In the genomic region with DNA sequence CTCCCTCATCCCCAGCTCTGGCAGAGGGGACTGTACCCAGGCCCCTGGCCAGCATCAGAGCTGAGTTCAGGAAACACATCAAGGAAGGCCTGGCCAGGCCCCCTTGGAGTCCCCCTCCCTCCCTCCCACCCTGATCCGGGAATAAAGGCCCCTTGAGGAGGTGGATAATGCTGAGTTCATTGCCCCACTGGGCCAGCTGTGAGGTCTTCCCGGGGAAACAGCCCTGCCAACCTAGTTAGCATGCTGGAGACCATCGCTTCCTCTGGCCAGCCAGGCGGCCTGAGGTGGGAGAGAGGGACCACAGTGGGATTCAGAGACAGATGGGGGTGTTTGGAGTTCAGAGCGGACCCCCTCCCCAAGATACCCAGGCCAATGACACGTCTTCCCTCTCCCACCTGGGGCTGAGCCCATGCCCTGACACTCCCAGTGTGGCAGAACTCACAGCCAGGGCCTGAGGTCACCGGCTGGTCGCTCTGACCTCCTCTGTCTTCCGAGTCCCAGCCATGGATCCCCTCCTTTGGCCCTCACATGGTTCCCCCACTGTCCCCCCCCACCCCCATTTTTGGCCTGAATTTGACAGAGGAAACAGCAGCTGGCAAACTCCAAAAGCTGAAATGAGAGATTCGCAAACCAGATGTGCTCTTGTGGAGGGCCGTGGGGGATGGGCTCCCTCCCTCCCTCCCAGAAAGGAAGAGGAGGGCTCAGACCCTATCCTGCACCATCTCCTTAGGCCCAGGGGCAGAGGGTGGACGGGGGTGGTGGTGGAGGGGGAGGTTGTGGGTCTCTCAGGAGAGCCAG, we compare ENCODE assay signal across 7 mouse cellular contexts. TPM values are rescaled to one million over a fixed set of nuclear protein-coding genes. Genes with fewer than 3 reads are reported as not detected.
A peak's percentile ranks its signal among the peaks of the same experiment; 100 is the strongest.
DNase-seq lines count a peak whose midpoint lies in the region; ATAC-seq and TF ChIP-seq lines count a peak whose summit lies in the region.

No protein-coding gene starts in this region.

- ATAC-seq in embryonic facial prominence, embryonic 15.5 days (ENCODE audit: insufficient number of reproducible peaks, low FRiP score, low TSS enrichment, low read depth) = peak; percentile 60
- peak; percentile 82 for ATAC-seq in hindbrain, embryonic 16.5 days

- H3K4me2 ChIP-seq in embryonic facial prominence, embryonic 15.5 days (replicated peaks) = peak overlapping the region; percentile 80
- peak overlapping the region; percentile 20 for H3K4me2 ChIP-seq in hindbrain, embryonic 16.5 days (ENCODE audit: low read length)
- peak overlapping the region; percentile 94 for H3K4me2 ChIP-seq in myocyte (ENCODE audit: low read depth)

- H3K4me1 ChIP-seq in embryonic facial prominence, embryonic 15.5 days = peaks cover 88% of the 10 kb centered on the region
- peaks cover 54% of the 10 kb centered on the region for H3K4me1 ChIP-seq in hindbrain, embryonic 16.5 days (ENCODE audit: control insufficient read depth, insufficient read depth, low read depth, low read length)

- no peak overlapping the region for H3K9ac ChIP-seq in embryonic facial prominence, embryonic 15.5 days
- no peak overlapping the region for H3K9ac ChIP-seq in hindbrain, embryonic 16.5 days (ENCODE audit: low read depth, low read length)

- no peaks in the 10 kb centered on the region for H3K27me3 ChIP-seq in embryonic facial prominence, embryonic 15.5 days
- no peaks in the 10 kb centered on the region for H3K27me3 ChIP-seq in hindbrain, embryonic 16.5 days (replicated peaks; ENCODE audit: control insufficient read depth, insufficient read depth, low read length)
- no peaks in the 10 kb centered on the region for H3K27me3 ChIP-seq in myocyte (ENCODE audit: control insufficient read depth, insufficient read depth, insufficient read length)

- peak overlapping the region; percentile 23 for H3K4me3 ChIP-seq in embryonic facial prominence, embryonic 15.5 days (replicated peaks)
- H3K4me3 ChIP-seq in hindbrain, embryonic 16.5 days (ENCODE audit: low read length) = no peak overlapping the region
- H3K4me3 ChIP-seq in myocyte = peak overlapping the region; percentile 85

- TF ChIP-seq POLR2A in myocyte (IDR thresholded peaks at IDR 0.05; ENCODE audit: insufficient read length, low read depth) = no peak

- 24% methylated on average over 12 of the region's 12 CpGs for WGBS in embryonic facial prominence, embryonic 15.5 days
- 20% methylated on average over 12 of the region's 12 CpGs for WGBS in hindbrain, embryonic 16.5 days

- H3K9me3 ChIP-seq in embryonic facial prominence, embryonic 15.5 days (replicated peaks) = no peaks in the 10 kb centered on the region
- no peaks in the 10 kb centered on the region for H3K9me3 ChIP-seq in hindbrain, embryonic 16.5 days (ENCODE audit: control insufficient read depth, low read length)

- no peak overlapping the region for H3ac ChIP-seq in myocyte (ENCODE audit: control insufficient read depth, insufficient read length)

- H3K27ac ChIP-seq in embryonic facial prominence, embryonic 15.5 days (replicated peaks) = peak overlapping the region; percentile 98
- H3K27ac ChIP-seq in hindbrain, embryonic 16.5 days (ENCODE audit: low read depth, low read length) = peak overlapping the region; percentile 71

- H3K79me2 ChIP-seq in myocyte (ENCODE audit: control insufficient read depth, insufficient read depth) = peaks cover 62% of the 10 kb centered on the region

- DNase-seq in layer of hippocampus, adult 9-11 months = peak; percentile 54
- no peak for DNase-seq in layer of hippocampus, adult 9-10 months (ENCODE audit: low spot score)
- no peak for DNase-seq in adrenal gland, adult (ENCODE audit: inconsistent age in 2 of 2, low spot score in 1 of 2)
- no peak for DNase-seq in adrenal gland, postnatal 14 days

- peaks cover 35% of the 10 kb centered on the region for H3K36me3 ChIP-seq in embryonic facial prominence, embryonic 15.5 days
- H3K36me3 ChIP-seq in hindbrain, embryonic 16.5 days (ENCODE audit: control insufficient read depth, insufficient read depth, low read length) = peaks cover 26% of the 10 kb centered on the region
- H3K36me3 ChIP-seq in myocyte (ENCODE audit: control insufficient read depth, insufficient read depth) = peaks cover 25% of the 10 kb centered on the region

TF ChIP-seq in myocyte, 11 proteins besides CTCF, POLR2A, EP300 and RAD21:
- TF ChIP-seq REST (IDR thresholded peaks at IDR 0.05; ENCODE audit: insufficient read depth, insufficient read length) (no peak), SRF (IDR thresholded peaks at IDR 0.05; ENCODE audit: control insufficient read depth, insufficient read length, low read depth) (no peak), MAX (IDR thresholded peaks at IDR 0.05; ENCODE audit: low read depth) (no peak)
TF ChIP-seq in myocyte: peak in this region for 0.

RNA-seq across cellular contexts. Expression of a gene that starts 6.5 kb away (rescaled TPM):
- 161 and 163 TPM in 2 replicates for polyA plus RNA-seq in embryonic facial prominence, embryonic 15.5 days (2015; fragmentation: Nextera tagmentation; extraction: Ambion mirVana)
- polyA plus RNA-seq in hindbrain, embryonic 16.5 days (2015; fragmentation: Nextera tagmentation; extraction: Ambion mirVana) = 109 and 125 TPM in 2 replicates
- 244 TPM for polyA plus RNA-seq in myocyte (2012; fragmentation: generic; extraction: Trizol)
- 138 and 201 TPM in 2 replicates for total RNA-seq in adrenal gland, postnatal 14 days (2021)

RNA-seq across cellular contexts. Expression of a gene that starts 28.4 kb away (rescaled TPM):
- polyA plus RNA-seq in embryonic facial prominence, embryonic 15.5 days (2015; fragmentation: Nextera tagmentation; extraction: Ambion mirVana) = 35.3 and 36.2 TPM in 2 replicates
- 6.0 and 8.0 TPM in 2 replicates for polyA plus RNA-seq in hindbrain, embryonic 16.5 days (2015; fragmentation: Nextera tagmentation; extraction: Ambion mirVana)
- 0.26 TPM for polyA plus RNA-seq in myocyte (2012; fragmentation: generic; extraction: Trizol)
- total RNA-seq in adrenal gland, postnatal 14 days (2021) = 75.0 and 89.4 TPM in 2 replicates

RNA-seq across cellular contexts. Expression of a gene that starts 52.3 kb away (rescaled TPM):
- polyA plus RNA-seq in embryonic facial prominence, embryonic 15.5 days (2015; fragmentation: Nextera tagmentation; extraction: Ambion mirVana) = 10.1 and 11.3 TPM in 2 replicates
- polyA plus RNA-seq in hindbrain, embryonic 16.5 days (2015; fragmentation: Nextera tagmentation; extraction: Ambion mirVana) = 2.9 and 3.9 TPM in 2 replicates
- 5.6 TPM for polyA plus RNA-seq in myocyte (2012; fragmentation: generic; extraction: Trizol)
- 9.2 and 9.4 TPM in 2 replicates for total RNA-seq in adrenal gland, postnatal 14 days (2021)

RNA-seq across cellular contexts. Expression of a gene that starts 53.9 kb away (rescaled TPM):
- 30.8 and 33.2 TPM in 2 replicates for polyA plus RNA-seq in embryonic facial prominence, embryonic 15.5 days (2015; fragmentation: Nextera tagmentation; extraction: Ambion mirVana)
- 2.2 and 3.2 TPM in 2 replicates for polyA plus RNA-seq in hindbrain, embryonic 16.5 days (2015; fragmentation: Nextera tagmentation; extraction: Ambion mirVana)
- polyA plus RNA-seq in myocyte (2012; fragmentation: generic; extraction: Trizol) = 68.7 TPM
- total RNA-seq in adrenal gland, postnatal 14 days (2021) = 23.7 and 24.6 TPM in 2 replicates

Comparison
In these comparisons a context has a peak if more than half of its experiments do, and no peak if none do; other contexts are left out.
1. H3K4me2 ChIP-seq: peak in every context shown above with its lines; median percentile 94 in myocyte; 80 in embryonic facial prominence, embryonic 15.5 days; 20 in hindbrain, embryonic 16.5 days.